Mouse (Mus musculus) lung, postnatal 4 days (tissue): Measurements from ENCODE around the gene Agl.
"Not testable (repeated sequence)": the region's sequence is repeated elsewhere in the genome, so short reads cannot be mapped to it uniquely, and the experiment has no call there.

Experiments used
- DNase-seq, 2 experiments: peaks; one replicate each; pipeline ENCODE4 v3.0.0; 2021

Gene Agl

DNA sequence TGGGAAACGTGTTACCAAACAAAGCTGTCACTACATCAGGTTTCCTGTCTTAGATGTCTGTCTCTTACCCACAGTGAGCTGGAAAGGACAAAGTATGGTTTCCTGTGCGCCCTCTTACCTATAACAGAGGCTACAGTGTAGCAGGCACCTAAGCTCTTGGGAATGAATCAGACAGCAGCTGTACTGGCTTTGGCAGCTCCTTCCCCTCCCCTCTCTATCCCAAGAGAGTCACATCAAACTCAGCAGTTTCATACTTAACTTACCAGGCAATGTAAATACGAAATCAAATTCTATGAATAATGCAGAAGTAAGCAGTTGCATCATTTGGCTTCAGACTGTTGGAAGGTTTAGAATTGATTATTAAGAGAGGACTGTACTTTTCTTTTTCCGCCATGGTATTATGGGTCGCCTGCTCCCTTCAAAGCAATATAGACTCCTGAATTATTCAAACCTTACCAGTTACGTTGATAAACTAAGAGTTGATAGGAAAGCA lies 7.4 kb upstream of the Agl start:
- DNase-seq = no peak

DNA sequence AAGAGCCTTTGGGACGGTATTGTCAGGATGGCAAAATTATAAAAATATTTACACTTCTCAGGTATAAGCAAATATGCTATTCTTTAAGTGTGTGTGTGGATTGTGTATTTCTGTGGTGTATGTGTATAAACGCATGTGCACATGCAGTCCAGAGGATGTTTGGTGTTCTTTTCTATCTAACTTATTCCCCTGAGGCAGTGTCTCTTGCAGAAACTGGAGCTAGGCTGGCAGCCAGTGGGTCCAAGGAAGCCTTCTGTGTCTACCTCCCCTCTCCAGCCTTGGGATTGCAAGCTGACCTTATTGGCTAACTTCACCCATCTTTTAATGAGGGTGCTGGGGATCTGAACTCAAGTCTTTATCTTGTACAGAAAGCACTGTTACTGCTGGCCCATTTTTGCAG lies 5.0 kb upstream of the Agl start:
- no peak for DNase-seq

DNA sequence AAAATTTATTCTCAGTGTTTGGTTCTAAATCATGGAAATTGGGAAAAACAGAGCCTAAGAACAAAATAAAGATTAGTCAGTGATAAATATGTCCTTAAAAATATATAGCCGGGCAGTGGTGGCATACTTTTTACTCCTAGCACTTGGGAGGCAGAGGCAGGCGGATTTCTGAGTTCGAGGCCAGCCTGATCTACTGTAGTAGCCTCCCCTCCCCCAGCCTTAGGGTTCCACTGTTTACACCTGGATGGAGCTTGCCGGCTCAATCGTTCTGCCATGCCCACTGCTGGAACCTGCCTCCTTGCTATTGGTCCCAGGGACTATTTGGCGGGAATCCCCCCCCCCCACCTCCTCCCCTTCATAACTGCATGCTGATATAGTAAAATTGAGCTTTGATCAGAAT lies 2.4 kb upstream of the Agl start:
- not testable (repeated sequence) for DNase-seq

DNA sequence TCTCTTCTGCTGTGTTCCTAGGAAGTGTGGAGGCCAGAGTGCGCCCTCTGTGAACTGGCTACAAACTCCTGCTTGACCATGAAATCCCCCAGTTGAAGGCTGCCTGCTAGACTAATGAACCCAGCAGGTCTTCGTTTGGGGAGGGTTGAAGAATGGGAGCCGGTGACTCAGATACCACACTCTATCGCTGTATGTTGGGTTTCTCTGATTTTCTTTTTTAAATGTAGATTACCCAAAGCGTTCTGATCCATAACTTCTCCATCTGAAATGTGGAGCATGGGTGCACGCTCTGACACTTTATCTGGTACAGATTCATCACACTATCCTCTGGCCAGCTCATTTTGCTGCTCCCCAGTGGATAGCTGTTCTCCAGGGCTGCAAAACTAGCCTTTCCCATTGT lies 1.3 kb upstream of the Agl start:
- no peak for DNase-seq

DNA sequence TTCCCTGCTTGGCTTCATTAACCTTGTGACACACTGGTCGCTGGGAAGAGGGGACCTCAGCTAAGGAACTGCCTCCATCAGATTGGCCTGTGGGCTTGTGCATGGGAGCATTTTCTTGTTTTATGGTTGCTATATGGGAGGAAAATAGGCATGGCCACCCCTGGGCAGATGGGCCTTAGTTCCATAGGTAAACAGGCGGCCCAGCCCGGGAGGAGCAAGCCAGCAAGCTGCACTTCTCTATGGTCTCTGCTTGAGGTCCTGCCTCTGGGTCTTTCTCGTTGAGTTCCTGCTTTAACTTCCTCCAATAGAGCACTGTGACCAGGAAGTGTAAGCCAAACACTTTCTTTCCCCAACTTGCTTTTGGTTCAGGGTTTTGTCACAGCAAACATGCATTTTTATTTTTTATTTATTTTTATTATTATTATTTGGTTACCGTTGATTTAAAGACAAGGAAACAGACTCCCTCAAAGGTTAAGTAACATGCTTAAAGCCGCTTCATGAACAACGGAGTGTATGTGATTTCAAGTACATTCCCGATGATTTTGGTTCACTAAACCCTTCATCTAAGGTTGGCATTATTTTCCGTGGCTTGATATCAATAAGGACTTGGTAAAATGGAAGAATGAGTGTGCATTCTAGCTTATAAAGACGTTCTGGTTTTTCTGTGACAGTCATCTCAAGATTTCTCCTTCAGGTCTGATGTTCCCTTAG lies 696 bp upstream of the Agl start:
- DNase-seq = peak; percentile 46 to 56

DNA sequence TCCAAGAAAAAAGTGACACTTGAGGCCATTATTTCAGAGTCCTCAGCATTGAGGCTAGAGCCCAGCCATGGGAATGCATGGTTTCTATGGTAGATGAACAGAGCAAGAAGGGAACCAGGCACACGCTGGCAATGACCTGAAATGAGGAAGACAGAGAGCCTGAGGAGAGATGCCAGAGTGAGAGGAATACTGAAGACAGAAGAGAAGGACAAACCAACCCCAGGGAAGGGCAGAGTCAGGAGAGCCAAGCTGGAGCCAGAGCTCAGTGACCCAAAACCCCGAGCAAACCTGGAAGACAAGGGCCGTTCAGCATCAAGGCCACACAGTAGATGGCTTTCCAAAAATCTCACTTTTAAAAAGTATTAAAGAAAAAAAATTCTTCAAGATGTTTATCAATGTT lies 2.1 kb downstream of the Agl start:
- DNase-seq = no peak

DNA sequence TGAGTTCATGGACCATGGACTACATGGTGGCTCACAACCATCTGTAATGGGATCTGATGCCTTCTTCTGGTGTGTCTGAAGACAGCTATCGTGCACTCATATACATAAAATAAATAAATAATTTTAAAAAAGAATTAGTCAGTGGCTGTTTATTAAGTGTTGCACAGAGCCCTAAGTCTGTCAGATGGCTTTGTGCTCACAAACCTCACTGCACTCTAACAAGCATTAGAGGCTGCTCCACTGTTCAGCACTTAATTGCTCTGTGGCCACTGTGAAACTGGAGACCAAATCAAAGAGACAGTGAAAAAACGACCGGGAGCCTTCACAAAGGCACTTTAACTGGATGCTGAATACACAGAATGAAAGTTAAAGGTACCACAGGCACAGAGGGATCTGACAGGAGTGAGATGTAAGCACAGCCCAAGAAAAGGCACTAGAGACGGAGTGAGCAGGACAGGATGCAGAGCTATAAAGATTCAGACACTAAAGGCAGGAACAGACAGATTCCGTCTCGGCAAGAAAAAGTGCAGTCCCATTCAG lies 3.1 kb downstream of the Agl start:
- DNase-seq = no peak

DNA sequence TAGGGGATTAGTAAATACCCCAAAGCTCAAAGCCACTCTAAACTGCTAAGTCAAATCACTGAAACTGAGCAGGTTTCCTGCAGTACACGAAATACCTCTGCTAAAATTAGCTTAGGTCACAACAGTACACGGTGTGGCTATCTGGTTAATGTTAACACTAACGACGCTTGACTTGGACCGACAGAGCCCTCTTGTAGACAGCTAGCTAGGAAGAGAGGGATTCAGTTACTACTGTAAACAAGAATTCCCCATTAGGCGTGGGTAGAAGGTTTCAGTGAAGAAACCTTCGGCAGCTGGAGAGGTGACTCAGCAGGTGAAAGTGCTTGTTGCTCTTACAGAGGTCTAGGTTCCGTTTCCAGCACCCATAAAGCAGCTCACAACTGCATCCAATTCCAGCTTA lies 6.2 kb downstream of the Agl start:
- no peak for DNase-seq

DNA sequence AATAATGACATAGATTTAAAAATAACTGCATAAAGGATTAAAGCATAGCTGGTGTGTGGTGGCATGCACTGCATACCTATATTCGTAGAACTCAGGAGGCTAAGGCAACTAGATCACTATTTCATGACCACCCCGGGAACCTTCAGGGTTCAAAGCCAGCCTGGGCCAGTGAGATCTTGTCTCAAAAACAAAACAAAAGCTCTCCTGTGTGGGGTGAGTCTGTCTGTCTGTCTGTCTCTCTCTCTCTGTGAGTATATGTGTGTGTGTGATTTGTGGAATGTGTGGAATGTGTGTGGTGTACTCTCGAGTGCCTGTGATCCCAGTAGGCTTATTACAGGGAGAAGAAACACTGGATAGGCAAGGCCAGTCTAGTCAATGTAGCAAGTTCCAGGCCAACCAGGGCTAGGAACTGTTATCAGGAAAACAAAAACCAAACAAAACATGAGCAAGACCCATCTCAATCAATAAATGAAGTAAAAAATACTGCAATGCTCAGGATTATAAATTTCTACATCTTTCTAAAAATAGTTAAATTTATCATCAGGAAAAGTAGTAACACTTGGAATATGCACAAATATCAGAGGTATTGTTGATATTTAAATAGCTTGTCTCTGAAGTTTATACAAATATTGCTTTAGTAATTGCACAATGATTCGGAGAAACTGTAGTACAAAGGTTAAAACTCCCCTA lies 9.0 kb downstream of the Agl start:
- no peak for DNase-seq

DNA sequence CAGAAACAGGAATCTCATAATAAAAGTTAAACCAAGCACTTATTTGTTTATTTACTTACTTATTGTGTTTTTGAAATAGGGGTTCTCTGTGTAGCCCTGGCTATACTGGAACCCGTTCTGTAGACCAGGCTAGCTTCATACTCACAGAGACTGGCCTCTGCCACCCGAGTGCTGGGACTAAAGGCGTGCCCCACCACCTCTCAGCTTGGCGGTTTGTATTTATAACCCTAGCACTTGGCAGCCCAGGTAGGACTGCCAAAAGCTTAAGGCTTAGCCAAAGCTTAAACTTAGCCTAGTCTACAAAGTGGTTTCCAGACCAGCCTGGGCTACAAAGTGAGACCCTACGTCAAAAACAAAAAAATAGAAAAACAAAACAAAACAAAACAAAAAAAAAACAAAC lies 19.1 kb downstream of the Agl start:
- DNase-seq = no peak

DNA sequence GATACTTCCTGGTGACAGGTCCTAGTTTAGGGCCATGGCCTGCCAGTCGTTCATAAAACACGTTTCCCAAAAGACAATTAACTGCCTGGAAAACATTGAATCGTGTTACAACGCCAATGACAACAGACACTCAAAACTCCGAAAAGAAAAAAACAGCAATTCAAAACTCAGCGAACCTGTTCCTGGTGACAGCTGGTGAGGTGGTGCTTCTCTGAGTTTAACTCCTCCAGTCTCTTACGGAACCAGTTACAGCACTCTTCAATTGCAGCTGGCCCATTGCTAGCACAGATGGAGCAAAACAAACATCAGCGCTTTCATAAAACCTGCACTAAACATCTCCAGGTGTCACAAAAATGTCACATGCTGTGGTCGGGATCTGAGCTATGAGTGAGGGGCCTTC lies 21.4 kb downstream of the Agl start:
- DNase-seq = no peak

DNA sequence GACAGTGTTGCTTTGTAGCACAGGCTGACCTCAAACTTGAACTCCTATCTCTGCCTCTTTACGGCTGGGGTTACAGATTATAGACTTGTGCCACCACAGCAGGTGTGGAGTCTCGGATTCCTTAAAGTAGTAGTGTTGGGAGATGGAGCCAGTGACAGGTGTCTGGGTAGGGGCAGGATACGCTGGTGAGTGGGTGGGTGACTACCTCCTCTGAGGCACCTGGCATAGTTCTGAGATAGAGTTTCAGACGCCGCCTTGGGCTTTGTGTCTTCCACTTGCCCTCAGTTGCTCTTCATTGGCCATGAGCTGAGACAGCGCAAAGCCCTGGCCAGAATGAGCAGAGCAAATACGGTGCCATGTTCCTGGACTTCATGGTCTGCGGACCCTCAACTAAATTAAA lies 22.1 kb downstream of the Agl start:
- DNase-seq = no peak

DNA sequence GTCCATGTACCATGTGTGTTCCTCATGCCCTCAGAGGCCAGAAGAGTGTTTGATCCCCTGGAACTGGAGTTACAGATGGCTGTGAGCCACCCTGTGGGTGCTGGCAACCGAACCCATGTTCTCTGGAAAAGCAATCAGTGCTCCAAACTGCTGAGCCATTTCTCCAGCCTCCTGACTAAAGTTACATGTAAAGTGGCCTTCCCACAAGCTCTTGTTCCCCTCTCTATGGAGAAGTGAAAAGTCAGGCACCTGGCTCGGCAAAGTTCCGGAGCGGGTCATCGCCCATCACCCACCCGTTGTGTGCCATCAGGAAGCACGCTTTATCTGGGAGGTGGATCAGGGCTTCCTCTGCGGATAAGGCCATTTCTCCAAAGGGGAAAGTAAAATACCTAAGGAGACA lies 23.2 kb downstream of the Agl start:
- no peak for DNase-seq

DNA sequence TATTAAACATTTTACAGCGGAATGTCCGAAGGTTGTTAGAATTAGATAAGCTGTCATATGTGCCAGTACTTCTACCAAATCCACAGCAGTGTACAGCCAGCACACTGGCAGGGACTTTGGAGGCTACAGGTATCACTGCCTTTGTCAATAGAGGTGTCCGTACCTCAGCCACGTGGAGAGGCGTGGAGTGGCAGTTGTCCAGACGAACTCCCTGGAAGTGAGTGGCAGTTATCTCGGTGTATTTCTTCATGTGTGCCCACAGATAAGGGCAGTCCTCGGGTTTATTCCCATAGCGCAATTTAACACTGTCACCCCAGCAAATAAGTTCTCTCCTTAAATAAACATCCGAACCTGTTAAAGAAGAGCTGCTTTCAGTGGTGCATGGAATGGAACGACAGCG lies 23.7 kb downstream of the Agl start:
- no peak for DNase-seq

DNA sequence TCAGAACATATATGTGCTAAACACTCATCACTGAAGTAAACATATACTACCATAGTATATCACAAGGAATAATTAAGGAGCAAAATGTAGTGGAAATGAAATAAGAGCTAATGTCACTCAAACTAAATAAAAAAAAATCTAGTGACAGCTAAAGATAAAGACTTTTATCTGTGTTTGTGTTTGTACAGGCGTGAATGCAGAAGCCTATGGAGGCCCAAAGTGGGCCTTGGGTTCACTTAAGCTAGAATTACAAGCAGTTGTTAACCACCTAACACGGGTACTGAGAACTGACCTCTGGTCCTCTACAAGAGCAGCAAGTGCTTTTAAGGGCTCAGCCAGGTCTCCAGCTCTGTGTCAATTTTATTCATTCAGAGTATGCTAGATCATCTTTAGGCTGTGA lies 31.0 kb downstream of the Agl start:
- DNase-seq = no peak

DNA sequence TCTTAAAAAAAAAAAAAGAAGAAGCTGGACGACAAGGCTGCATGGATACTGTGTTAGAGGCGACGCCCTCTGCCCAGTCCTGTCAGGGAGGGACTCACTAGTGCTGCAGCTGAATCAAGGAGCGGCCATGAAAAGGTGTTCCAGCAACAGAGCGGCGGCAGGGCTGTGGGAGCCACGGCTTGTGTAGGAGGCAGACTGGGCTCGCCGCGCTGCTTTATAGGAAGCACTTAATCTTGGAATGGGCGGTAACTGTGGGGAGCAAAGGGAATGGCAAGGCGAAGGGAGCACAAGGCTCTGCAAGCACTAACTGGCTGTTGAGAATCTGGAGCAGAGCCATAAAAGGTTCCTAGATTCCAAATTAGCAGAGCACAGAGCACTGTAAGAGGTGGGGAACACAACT lies 34.1 kb downstream of the Agl start:
- DNase-seq = no peak

DNA sequence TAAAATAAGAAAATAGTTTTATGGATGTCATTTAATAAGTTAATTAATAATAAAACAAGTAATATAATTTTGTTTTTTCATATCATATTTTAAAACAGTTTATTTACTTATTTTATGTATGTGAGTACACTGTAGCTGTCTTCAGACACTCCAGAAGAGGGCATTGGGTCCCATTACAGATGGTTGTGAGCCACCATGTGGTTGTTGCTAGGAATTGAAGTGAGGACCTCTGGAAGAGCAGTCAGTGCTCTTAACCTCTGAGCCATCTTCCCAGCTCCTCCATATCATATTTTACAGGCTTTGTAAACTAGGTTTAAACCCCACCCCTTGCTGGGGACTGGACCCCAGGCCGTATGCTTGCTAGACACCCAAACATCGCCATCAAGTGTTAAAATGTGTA lies 36.4 kb downstream of the Agl start:
- DNase-seq = peak in 1 of 2 experiments; percentile 11

DNA sequence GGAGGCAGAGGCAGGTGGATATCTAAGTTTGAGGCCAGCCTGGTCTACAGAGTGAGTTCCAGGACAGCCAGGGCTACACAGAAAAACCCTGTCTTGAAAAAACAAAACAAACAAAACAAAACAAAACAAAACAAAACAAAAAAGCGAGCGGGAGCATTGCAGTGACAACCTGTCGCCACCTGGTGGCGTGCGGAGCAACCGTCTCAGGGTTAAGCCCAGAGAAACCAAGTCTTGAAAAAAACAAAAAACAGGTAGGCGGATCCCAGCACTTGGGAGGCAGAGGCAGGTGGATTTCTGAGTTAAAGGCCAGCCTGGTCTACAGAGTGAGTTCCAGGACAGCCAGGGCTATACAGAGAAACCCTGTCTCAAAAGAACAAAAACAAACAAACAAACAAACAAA lies 41.0 kb downstream of the Agl start:
- DNase-seq = peak in 1 of 2 experiments; percentile 16

DNA sequence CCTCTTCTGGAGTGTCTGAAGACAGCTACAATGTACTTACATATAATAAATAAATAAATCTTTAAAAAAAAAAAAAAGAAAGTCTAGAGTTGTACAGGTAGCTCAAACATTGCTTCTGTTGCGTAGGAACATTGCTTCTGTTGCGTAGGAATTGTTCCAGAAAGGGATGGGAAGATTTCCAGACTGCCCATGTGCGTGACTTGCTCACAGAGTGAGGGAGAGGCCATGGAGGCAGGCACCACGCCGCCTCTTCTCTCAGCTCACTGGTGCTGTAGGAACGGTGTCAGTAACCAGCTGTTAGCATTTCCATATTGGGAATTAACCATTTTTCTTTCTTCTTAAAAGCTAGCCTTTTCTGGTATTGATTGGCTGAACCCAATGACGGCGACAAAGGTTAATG lies 55.1 kb downstream of the Agl start:
- DNase-seq = no peak

DNA sequence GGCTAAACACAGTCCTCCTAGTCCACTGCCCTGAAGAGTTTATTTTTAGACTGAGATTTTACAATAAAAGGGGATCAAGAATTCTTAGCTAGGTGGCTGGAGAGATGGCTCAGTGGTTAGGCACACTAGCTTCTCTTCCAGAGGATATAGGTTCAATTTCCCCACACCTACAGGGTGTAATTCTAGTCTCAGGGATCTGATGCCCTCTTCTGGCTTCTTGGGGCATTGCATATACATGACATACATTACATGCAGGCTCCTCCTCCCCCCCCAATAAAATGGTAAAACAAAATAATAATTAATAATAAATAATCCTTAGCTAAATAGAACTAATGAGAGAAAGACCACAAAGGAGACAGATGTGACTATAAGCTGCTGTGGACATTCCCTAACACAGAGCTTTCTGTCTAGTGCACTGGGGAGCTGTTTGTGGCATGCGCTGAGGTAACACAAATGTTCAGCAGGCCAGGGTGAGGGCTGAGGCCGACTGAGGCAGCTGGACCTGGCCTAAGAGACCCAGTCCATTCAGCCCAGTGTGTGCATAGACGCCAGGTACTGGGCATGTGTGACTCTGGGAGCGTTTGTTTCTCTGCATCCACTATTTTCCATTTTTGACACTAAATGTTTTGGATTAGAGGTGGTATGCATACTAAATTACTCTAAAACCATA lies 56.6 kb downstream of the Agl start:
- peak in 1 of 2 experiments; percentile 59 for DNase-seq

DNA sequence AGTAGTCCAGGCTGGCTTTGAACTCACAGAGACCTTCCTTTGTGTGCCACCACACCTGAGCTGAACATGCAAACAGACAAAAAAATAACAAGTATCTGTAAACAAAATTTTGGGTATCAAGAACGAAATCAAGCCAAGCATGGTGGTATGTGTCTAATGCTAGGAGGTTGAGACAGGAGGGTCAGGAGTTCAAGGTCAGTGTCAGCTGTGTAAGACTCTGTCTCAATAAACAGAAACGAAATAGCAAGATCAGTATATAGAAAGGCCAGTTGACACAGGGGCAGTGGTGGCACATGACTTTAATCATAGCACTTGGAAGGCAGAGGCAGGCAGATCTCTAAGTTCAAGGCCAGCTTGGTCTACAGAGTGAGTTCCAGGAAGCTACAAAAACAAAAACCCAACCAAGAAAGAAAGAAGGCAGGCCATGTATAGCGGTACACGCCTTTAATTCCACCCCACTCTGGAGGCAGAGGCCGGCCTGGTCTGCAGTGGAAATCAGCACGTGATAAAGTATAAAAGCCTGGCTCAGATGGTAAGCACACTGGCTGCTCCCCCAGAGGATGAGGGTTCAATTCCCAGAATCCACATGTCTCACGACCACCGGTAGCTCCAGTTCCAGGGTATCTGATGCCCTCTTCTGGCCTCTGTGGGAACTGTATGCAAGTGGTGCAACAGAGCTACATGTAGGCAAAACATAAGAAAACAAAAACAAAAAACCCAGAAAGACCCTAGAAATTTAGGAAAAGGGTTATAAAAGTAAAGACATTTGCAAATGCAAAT lies 59.4 kb downstream of the Agl start:
- DNase-seq = peak in 1 of 2 experiments; percentile 60

DNA sequence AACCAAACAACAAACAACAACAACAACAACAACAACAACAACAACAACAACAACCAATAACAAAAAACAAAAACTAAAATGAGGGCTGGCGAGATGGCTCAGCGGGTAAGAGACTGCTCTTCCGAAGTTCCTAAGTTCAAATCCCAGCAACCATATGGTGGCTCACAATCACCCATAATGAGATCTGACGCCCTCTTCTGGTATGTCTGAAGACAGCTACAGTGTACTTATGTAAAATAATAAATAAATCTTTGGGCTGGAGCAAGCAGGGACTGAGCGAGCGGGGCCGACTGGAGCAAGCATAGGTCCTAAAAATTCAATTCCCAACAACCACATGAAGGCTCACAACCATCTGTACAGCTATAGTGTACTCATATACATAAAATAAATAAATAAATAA lies 60.3 kb downstream of the Agl start:
- not testable (repeated sequence) for DNase-seq

DNA sequence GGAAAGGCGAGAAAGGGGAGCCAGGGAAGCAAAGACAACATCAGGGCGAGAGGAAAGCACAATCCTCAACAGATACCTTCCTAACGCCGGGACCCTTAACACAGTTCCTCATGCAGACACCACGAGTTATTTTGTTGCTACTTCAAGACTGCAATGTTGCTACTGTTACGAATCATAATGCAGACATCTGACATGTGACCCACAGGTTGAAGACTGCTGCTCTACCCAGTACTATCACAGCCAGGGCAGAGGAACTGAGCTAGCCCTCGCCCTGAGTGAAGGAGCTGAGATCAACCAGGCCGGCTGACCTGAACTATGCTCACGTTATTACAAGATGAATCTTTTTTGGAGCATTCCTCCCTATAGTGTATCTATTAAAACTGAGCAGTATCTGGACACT lies 67.0 kb downstream of the Agl start:
- DNase-seq = no peak
